Mouse (Mus musculus): ENCODE results near the gene Nfatc4.

The Nfatc4 gene

GRCm38 (mm10) chr14:55822991-55823762 lies at the start of gene Nfatc4:
TSS of gene Nfatc4 (plus strand) at chr14:55823144.
- no peak for DNase-seq (ENCODE audit: low read depth, low spot score)

GRCm38 (mm10) chr14:55776711-55777110 lies 46.2 kb upstream of the Nfatc4 start:
- DNase-seq (ENCODE audit: low read depth, low spot score) = no peak

DNA sequence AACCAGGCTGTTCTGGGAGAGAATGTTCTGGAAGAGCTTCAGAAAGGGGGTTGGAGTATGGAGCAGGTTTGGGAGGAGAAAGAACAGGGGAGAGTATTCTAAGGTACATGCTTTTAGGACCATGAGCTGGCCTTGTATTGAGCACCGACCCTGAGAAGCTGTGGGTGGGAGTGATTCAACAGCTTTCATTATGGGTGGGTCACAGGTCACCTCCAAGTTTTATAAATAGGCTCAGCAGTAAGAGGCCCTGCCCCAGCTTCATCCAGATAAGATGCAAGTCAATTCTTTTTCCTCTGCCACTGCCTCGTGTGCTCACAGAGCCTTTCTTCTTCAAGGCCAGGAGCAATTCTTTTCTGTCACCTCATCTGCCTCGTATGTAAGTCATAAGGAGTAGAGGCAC lies 45.8 kb upstream of the Nfatc4 start:
- no peak for DNase-seq (ENCODE audit: low read depth, low spot score)

DNA sequence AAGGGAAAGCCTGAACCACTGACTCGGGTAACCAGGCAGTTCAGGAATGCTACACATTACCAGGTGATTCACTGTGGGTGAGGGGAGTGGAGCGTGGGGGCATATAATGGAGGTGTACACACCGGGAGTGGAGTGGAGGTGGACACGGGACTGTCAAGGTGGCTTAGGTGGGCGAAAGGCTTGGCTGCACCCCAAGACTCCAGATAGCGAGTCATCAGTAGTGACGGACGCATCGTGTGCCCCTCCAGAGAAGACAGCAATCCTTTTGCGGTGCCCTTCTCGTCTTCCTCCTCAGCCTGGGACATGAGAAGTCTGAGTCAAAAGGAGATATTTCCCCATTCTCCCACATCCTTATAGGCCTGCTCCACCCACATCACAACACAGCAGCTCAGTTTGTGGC lies 45.1 kb upstream of the Nfatc4 start:
- no peak for DNase-seq (ENCODE audit: low read depth, low spot score)

- DNase-seq (ENCODE audit: low read depth, low spot score) = no peak
These were observed 44.3 kb upstream of the Nfatc4 start for GRCm38 (mm10) chr14:55778686-55779085.

- DNase-seq (ENCODE audit: low read depth, low spot score) = no peak
These were observed 43.3 kb upstream of the Nfatc4 start for GRCm38 (mm10) chr14:55779656-55780055.

DNA sequence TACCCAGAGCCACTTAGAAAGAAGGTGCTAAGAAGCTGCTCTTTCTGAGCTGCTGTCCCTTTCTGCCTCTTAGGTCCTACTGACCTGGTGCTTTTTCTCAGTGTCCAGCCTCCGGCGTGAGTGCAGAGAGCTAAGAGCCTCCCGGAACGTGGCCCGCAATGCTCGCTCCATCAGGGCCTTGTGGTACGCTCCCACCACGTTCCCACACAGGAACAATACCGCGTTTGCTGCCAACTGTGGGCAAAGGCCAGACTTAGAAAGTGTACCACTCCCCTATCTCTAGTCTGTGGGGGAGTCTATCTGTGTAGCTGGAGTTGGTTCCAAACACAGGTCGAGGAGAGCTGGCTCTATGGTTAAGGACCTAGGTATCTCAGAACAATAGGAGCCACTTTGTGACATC lies 42.2 kb upstream of the Nfatc4 start:
- DNase-seq (ENCODE audit: low read depth, low spot score) = no peak

- peak; percentile 61 for DNase-seq (ENCODE audit: low read depth, low spot score)
These were observed 41.6 kb upstream of the Nfatc4 start for GRCm38 (mm10) chr14:55781310-55781709.

- no peak for DNase-seq (ENCODE audit: low read depth, low spot score)
These were observed 40.5 kb upstream of the Nfatc4 start for GRCm38 (mm10) chr14:55782361-55782960.

- DNase-seq (ENCODE audit: low read depth, low spot score) = no peak
These were observed 39.6 kb upstream of the Nfatc4 start for GRCm38 (mm10) chr14:55783171-55783957.

DNA sequence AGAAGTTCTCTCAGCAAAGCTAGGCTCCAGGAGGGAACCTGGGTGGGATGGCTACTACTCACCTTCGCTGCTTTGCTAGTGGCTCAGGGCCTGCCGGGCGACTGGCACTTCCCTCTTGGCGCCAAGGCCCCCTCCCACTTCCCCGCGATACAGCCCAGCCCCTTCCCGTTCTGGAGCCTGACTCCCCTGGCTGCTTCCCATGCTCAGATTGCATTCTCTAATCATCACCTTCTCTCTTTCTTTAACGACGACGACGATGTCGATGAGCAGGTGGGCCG lies 39.0 kb upstream of the Nfatc4 start, which contains the start of gene Adcy4:
Adcy4 (minus strand) TSS at position 138 of the 278 bp plus-strand sequence.
- no peak for DNase-seq (ENCODE audit: low read depth, low spot score)

- DNase-seq (ENCODE audit: low read depth, low spot score) = no peak
These were observed 37.7 kb upstream of the Nfatc4 start for GRCm38 (mm10) chr14:55785195-55785594.

- DNase-seq (ENCODE audit: low read depth, low spot score) = no peak
These were observed 35.2 kb upstream of the Nfatc4 start for GRCm38 (mm10) chr14:55787731-55788130.

DNA sequence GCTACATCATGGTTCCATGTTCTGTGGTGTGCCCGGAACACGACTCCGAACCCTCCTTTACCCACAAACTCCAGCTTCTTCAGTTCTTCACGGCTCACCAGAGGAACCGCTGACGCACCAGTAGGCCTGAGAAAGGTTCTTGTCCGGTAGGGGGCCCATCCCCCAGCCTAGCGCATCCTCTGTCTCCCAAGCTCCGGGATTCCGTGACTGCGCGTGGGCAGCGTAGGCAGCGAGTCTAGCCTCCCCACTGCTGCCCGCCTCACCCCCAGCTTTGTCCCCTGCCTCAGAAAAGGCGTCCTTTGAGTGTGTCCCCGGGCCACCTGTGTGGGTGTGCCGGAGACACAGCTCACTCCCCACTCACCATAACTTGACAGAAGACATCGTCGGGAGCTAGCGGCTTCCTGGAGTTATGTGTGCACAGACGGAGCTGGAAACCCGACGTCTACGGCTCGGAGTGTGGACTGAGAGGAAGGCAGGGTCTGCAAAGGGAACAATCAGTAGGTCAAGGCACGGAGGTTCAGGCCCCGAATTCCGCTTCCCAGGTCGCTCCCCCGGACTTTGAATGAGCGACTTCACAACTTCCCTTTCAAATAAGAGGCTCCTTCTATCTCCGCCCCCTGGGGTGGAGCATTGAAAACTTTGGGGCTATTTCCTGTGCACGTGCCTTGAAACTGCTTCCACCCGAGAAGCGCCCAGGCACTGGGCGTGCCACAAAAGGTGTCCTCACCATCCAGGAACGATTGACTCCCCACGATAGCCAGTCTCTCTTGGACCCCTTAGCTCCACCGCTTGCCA lies 34.5 kb upstream of the Nfatc4 start, which contains the start of gene Ripk3:
Ripk3 (minus strand) TSS at position 610 of the 795 bp plus-strand sequence.
- DNase-seq (ENCODE audit: low read depth, low spot score) = no peak

DNA sequence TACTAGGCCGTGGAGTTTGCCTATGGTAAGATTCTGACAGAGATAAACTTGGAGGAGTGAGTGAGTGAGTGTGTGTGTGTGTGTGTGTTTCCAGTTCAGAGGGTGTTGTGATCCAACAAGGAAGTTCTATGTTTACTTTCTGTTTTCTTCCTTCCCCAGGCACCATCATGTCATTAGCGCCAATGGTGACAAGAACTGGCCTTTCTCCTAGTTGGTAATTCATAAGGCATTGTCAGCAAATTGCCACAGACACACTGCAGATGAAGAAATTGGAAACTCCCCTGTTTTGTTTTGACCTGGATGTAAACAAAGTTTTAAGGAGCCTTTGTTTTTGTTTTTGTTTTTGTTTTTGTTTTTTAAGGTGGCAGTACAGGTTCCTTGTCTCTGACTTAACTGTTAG lies 29.5 kb upstream of the Nfatc4 start:
- no peak for DNase-seq (ENCODE audit: low read depth, low spot score)

DNA sequence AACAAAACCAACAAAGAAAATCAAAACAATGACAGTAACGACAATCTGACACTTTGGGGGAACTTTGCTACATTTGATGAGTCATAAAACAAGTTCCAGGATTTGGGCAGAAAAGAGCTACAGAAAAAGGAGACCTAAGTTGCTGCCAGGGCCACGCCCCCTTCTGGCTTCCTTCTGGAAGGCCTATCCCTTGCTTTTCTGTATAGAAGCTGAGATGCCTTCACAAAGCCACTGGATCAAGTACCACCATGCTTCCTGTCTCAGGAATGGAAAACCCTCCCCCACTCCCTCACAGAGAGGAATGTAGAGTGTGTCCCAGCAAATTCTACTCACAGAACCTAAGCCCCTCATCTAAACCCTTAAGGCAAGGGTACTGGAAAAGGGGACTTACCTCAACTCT lies 29.0 kb upstream of the Nfatc4 start:
- no peak for DNase-seq (ENCODE audit: low read depth, low spot score)

DNA sequence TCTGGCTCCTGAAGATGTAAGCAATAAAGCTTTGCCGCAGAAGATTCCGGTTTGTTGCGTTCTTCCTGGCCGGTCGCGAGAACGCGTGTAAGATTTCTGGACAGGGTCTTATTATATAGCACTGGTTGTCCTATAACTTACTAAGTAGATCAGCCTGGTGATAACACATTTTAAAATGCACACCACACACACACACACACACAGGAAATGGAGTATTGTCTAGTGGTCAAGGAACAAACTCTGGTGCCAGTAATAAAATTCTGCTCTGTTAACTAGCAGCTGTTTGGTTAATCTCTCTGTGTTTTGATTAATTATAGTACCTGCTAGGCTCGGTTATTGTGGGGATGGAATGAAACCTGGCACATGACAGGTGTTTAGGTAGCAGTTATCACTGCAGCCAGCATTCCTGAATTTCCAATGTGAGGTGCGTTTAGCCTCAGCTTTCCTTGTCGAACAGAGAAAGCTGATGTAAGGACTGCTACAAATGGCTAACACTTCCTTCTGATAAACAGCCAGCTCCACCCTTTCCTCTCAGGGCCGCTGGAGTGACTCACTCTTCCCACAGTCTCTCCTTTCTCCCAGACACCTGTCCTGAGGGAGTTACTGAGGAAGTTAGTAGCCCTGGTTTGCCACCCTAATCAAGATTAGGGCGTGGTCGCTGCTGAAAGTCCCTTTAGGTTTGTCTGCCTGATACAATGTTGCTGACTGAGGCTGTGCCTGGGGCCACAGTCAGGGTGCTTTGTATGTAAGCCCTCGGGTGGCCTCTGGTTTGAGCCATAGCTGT lies 27.4 kb upstream of the Nfatc4 start:
- no peak for DNase-seq (ENCODE audit: low read depth, low spot score)

GRCm38 (mm10) chr14:55814885-55815284 lies 8.1 kb upstream of the Nfatc4 start:
- no peak for DNase-seq (ENCODE audit: low read depth, low spot score)

DNA sequence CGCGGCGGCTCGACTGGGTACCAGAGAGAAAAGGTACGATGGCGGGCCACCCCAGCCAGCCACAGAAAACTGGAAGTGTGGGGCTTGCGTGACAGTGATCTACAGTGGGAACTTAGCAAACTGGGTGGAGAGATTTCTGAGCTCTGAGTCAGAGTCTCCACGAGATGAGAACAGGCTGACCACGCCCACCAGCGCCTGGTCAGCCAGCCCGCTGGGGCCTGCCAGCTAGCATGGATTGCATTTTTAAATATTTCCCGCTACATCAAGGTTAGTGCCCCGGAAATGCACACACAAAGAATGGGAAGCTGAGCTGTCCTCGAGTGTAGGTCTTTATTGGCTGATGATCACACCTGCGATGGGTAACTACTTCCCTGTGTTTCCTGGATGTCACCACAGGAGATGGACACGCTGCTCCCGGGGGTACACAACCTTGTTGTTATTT lies 7.6 kb upstream of the Nfatc4 start:
- no peak for DNase-seq (ENCODE audit: low read depth, low spot score)

GRCm38 (mm10) chr14:55819845-55820405 lies 3.0 kb upstream of the Nfatc4 start:
- no peak for DNase-seq (ENCODE audit: low read depth, low spot score)

GRCm38 (mm10) chr14:55820576-55820975 lies 2.4 kb upstream of the Nfatc4 start:
- DNase-seq (ENCODE audit: low read depth, low spot score) = no peak

All from retina, postnatal 7 days (tissue).